Mouse (Mus musculus): ENCODE measurements around the gene Kremen2.

Gene Kremen2

DNA sequence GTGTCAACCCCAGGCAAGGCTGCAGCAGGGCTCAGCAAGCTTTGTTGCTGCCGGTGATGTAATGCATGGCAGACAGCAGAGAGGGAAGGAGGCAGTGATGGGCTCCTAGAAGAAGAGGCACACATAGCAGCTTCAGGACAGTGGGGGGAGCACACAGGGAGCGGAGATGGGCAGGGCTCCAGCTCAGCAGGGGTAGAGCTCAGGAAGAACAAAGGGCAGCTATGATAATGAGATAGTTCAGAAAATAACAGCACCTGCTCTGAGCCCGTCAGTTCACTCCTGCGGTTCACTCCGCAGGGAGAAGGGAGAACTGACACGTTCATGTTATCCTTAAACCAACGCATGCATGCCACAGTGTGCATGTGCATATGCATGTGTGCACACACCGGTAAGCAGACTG lies 13.2 kb upstream of the Kremen2 start:
- DNase-seq (ENCODE audit: low spot score), result no peak

DNA sequence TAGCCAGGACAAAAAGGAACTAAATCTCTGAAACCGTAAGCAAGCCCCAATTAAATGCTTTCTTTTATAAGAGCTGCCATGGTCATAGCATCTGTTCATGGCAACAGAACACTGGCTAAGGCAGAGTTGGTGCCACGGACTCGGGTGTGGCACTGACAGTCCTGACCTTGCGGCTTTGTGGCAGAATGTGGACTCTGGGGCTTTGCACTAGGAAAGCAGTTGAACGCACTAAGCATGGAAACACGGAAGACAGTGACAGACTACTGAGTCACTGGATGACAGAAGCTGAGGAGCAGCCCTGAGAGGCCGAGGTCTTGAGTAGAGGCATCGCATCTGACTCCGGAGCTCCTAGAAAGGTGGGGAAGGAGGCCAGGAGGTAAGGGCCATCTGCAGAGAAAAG lies 11.9 kb upstream of the Kremen2 start:
- DNase-seq (ENCODE audit: low spot score), result no peak

DNA sequence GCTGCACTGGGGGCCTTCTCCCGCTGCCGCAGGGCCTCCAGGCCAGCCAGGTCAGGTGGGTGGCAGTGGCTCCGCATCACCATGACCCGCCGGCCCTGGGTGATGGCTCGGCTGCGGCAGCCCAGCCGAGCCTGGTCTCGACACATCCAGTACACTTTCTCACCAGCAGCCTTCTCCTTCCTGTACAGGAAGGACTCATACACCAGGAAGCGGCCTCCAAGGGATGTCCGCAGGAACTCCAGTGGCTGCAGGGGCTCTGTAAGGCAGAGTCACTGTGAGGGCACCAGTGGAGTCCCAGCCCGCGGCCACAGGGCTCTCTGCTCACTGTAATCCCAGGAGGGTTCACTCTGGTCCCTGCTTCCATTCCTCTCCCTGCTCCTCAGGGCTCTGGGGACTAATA lies 10.1 kb upstream of the Kremen2 start:
- no peak for DNase-seq (ENCODE audit: low spot score)

DNA sequence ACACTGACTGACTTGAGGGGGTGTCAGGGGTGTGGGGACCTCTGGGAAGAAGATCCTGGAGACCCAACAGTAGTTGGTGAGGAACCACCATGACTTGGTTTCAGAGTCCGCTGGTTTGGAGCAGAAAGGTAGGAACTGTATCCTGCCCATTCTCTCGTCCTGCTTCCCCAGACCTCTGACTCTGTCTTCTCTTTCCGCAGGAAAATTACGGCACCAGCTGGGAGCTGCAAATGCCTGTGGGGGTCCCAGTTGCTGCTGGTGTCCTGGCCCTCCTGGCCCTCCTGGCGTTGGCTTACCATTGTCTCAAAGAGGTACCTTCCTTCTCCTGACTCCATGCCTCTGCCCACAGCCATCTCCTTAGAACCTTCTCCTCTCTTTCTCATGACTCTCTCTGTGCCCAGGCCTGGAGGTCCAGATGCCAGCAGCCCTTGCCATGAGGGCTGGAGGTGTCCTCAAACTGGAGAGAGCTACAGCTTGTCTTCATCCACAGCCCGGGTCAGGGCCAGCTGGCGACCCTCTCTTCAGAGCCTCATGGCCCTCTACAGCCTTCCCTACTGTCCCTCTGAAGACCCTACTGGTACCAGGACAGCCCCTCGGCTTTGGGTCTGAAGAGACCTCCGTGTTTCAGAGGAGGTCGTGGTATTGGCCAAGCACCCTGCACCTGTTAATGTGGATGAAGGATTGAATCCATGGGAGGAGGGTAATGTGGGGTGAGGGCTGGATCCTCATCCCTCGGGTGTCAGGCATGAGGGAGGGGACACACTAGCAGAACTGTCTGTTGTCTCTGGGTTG lies 4.0 kb upstream of the Kremen2 start:
- DNase-seq (ENCODE audit: low spot score), result no peak

DNA sequence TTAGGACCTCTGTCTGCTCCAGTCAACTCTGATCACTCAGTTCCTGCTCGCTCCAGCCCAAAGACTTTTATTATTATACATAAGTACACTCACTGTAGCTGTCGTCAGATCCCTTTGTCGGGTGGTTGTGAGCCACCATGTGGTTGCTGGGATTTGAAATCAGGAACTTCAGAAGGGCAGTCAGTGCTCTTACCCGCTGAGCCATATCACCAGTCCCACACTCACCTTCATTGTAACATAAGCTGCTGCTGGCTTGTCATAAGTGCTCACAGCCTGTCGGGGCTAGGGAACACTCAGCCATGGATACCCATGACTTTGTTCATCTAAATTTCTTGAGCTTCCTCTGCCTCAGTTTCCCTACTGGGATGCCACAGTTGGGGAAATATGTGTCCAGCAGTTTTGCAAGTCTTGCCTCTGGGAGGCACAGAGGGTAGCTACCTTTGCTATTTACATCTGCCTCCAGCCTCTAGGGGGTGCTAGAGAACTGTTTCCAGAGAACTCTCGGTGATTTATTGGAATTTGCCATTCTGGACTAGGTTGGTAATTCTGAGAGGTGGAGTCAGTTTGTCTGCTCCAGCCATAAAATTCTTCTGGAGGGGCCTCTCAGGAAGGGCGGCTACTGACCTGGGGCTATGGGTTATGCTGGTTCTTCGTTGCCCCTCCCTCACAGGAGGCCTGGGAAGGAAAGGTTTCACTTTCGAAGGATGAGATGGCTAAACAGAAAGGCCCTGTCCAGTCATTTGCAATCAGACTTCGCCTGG lies 3.2 kb upstream of the Kremen2 start:
- peak; percentile 74 for DNase-seq (ENCODE audit: low spot score)

DNA sequence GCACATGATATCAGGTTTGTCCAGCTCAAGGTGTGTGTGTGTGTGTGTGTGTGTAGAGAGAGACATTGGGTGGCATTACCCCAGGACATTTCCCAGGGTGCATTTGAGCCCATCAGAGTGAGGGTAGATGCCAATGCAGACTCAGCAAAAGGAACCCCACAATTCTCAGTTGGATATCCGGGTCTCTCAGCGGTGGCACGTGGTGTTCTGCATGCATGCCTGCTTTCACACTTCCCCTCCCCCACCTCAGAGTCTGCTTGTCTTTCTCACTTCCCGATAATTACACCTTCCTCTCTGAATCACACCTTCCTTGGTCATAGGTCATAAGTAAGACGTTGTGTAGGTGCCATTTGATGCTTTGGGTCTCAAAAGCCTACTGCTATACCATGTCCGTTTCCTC lies 2.4 kb upstream of the Kremen2 start:
- DNase-seq (ENCODE audit: low spot score), result no peak

DNA sequence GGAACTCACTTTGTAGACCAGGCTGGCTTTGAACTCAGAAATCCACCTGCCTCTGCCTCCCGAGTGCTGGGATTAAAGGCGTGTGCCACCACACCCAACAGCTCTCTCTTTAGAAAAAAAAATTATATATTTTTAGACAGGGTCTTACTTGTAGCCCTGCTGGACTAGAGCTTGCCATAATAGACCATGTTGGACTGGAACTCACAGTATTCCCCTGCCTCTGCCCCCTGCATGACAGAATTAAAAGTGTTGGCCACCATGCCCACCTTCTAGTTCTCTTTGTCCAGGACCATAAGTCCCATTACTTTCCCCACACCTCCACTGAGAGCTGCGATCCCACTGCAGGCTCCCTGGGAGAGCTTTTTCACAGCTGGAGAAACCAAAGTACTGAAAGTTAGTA lies 1.8 kb upstream of the Kremen2 start:
- no peak for DNase-seq (ENCODE audit: low spot score)

DNA sequence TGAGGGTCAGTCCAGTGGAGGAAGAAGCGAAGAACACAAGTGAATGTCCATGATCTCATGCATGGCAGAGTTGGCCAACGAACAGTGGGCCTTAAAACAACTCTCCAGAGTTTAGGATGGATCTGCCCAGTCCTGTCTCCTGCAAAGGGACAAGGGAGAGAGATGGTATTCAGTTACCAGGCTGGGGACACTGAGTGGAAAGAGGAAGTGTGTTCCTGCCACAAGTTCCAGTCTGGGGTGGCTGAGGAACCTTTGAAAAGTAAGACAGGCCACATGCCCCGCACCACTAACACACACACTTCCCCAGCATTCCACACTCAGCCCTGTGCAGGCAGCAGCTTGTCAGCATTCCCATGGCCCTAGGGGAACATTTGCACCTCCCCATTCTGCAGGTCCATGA lies 1.1 kb upstream of the Kremen2 start:
- DNase-seq (ENCODE audit: low spot score), result no peak

DNA sequence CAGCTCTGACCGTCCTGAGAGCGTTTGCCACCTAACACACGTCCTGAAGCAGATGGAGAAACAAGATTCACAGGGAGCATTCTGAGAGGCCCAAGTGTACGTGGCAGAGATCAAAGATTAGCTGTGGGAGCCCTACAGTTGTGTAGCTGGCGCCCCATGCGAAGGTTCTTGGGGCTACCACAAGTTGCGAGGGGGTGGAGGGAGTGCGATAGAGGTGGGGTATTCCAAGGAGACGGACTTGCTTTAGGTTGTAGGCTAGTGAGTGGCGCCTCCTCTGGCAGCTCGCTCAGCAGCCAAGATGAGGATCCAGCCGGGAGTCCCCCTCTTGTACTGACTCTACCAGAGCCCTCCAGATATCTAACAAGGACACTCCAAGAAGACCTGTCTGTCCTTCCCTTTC lies 678 bp upstream of the Kremen2 start:
- no peak for DNase-seq (ENCODE audit: low spot score)

DNA sequence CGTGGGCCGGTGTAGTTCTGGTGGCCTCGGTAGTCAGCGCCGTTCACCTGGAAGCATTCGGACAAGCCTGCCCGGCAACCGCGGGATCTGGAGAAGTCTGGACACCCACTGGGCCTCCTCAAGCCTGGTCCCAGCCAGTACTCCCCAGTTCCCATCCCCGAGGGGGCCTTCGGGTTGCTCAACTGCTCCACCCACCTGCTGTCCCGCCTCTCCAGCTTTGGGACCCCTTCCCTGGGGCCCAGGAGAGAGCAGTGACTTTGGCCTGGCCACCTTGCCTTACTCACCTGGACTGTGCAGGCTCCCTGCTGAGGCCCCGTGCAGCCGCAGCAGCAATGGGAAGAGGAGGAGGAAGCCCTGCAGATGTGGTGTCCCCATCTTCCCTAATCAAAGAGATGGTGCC lies 982 bp downstream of the Kremen2 start:
- DNase-seq (ENCODE audit: low spot score), result no peak

DNA sequence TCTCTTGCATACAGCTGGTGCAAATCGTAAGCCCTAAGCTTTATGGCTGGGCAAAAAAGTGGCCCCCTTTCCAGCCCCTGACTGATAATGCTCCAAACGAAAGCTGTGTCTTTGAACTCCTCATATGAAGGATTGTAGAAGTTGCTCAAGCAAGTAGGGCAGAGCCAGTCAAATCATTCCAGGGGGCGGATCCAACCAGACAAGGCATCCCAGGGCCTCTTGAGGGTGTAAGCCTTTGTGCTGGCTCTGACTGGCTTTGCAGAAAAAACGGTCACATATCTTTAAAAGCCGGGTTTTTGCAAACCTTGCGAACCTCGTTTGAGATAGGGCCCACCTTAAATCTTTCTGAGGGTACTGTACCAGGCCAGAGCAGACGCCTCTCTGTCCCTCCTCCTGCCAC lies 1.6 kb downstream of the Kremen2 start:
- no peak for DNase-seq (ENCODE audit: low spot score)

DNA sequence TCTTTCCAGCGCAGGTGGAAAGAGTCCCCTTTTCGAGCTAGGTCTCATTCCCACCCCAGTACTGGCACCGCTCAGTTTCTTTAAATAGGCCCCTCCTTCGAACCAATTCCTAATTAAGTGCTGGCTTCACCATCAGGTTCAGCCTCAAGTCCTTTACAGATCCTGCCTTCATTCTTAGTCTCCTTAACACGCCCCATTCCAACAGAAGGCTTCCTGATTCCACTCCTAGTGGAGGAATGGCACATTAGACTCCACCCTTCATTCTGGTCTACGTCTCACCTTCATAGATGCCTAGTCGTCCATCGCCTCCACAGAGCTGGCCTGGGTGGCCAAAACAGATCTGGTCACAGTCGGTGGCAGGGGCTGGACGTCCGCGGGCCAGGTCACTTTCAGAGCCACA lies 2.7 kb downstream of the Kremen2 start:
- no peak for DNase-seq (ENCODE audit: low spot score)

DNA sequence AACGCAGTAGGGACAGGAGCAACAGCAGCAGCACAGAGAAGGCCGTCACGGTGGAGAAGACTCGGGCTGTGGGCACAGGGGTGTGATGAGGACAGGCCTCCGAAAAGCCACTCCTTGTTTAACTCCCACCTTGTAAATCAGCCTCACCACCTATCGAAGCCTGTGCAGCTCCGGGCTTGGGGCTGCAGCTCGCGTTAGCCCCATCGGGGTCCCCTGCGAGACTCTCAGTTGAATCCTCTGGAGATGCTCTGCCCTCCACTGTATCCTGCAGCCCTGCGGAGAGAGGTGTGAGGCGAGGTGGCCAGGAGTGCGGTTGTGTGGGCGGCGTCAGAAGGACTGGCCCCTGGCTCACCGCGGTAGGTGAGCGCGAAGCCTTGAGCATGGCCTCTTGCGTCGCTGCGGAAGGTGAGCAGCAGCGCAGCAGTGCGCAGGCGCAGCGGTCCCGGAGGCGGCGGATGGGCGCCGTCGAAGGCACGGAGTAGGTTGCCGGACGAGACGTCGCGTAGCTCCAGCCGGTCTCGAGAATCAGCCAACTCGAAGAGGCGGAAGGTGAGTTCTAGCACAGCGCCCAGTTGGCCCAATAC lies 3.3 kb downstream of the Kremen2 start:
- DNase-seq (ENCODE audit: low spot score), result no peak

DNA sequence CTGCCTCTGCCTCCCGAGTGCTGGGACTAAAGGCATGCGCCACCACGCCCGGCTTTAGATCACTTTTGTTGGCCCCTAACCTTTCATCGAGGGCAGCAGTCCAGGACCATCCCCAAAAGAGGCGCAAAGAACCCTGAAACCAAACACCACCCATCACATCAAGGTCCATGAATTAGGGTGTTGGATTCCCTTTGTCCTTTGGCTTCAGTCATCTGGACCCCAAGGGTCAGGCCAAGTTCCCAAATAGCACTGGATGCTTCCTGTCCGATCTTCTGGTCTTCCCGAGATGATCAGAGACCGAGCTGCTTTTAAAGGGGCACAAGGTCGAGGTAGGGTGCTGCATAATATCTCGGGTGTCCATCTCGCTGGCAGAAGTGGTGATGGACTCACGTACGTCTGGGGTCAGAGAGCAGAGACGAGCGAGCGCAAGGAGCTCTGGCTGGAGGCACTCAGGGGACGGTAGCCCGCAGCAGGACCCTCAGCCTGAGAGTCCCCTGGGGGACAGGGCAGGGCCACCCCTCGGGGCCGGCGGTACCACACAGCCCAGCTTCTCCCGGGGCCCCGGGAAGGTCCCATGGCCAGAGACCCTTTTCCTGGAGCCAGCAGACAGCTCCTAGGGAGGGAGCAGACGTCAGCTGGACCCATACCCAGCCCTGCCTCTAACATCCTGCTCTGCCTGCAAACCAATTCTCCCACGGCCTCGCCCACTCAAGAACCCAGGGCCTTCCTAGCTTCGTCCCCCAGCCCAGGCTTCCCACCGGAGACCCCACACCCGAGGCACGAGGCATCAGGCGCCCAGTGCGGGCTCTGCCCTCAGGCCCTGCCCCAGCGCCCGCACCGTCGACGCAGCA lies 4.0 kb downstream of the Kremen2 start:
- no peak for DNase-seq (ENCODE audit: low spot score)

DNA sequence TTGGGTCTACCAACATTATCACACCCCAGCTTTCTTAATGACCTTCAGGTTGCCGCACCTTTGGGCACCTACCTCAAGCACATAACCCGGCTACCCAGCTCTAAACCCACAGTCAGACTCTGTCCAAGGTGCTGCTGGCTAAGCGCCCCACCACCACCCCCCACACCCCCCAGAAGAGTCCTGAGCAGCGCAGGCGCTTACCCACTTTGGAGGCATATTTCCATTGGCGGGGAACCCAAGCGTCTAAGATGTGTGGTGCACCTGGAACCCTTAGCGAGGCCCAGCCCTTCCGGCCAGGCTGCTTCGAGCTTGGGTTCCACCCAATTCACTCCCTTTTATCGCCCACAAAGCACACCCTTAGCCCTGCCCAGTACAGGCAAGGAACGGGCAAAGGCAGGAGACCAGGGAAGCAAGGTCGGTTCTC lies 5.0 kb downstream of the Kremen2 start, which contains the start of gene Paqr4:
TSS of gene Paqr4 (minus strand) at position 270 of the 424 bp plus-strand sequence.
- no peak for DNase-seq (ENCODE audit: low spot score)

DNA sequence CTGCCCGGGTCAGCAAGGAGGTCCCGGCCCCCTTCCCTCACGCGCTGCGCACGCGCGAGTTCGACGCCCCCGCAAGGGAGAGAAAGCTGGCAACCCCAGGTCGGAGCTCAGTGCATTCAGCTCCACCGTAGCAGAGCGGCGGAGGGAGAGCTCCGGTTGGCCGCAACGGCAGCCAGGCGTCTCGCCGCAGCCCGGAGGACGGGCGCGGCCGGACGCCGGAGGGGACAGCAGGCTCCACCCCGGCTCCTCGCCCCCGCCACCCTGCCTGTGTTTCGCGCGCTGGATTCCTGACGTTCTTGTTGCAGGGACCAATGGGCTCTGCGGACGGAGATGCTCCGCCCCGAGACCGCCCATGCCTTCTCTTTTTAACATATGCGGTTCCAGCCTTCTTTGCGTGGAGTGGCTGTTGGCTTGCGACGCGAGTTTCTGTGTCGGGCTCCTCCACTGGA lies 5.5 kb downstream of the Kremen2 start:
- DNase-seq (ENCODE audit: low spot score), result peak; percentile 93

DNA sequence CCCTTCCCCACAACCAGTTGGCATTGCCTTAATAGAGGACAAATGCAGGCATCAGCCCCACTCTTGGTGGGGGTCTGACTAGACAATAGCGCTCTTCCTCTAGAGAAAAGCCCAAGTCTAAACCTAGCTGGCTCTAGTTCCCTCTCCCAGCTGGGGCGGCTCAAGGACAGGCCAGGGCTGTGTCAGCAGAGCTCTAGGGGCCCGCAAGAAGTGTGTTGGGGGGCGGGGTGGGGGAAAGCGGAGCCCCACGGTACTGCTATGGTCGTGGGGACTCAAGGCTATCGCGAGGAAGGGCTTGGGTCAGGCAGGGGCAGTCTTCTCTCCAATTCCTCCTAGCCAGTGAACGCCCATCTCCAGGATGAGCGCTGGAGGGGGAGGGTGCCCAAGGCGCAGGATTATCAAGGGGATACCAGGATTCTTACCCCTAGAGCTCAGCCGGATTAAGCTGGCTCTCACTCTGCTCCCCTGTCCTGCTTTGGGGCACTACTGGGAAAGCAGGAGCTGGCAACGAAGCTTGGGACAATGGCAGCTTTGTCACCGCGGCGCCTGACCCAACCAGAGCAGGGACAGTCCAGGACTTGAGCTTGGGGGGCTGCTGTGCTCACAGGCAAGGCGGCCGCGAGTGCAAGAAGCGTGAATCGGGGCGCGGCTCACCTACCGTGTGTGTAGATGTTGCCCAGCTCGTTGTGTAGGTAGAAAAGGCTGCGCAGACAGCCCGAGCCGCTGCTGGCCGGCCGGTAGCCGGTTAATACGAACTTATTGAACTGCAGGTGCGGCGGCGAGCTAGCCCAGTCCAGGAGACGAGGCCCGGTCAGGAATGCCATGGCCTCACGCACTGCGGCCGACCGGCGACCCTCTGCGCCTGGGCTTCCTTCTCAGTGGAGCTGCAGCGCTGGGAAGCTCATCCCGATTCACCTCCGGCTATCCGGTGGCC lies 6.2 kb downstream of the Kremen2 start:
- DNase-seq (ENCODE audit: low spot score), result peak; percentile 60

DNA sequence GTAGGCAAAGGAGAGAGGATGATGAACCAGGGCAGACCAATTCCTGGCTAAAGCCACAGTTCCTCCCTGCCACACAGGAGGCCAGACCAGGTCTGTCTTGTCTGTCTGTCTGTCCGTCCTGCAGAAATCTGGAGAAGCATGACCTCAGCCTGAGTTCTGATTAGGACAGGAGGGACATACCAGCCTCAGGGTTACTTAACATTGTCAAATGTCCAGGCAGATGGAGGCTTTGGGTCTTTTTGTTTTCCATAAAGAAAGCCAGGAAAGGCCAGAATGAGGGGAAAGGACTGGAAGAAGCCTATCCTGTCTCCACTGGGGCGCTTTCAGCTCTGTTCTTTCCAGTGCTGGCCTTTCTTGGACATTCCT lies 6.8 kb downstream of the Kremen2 start:
- DNase-seq (ENCODE audit: low spot score), result no peak

DNA sequence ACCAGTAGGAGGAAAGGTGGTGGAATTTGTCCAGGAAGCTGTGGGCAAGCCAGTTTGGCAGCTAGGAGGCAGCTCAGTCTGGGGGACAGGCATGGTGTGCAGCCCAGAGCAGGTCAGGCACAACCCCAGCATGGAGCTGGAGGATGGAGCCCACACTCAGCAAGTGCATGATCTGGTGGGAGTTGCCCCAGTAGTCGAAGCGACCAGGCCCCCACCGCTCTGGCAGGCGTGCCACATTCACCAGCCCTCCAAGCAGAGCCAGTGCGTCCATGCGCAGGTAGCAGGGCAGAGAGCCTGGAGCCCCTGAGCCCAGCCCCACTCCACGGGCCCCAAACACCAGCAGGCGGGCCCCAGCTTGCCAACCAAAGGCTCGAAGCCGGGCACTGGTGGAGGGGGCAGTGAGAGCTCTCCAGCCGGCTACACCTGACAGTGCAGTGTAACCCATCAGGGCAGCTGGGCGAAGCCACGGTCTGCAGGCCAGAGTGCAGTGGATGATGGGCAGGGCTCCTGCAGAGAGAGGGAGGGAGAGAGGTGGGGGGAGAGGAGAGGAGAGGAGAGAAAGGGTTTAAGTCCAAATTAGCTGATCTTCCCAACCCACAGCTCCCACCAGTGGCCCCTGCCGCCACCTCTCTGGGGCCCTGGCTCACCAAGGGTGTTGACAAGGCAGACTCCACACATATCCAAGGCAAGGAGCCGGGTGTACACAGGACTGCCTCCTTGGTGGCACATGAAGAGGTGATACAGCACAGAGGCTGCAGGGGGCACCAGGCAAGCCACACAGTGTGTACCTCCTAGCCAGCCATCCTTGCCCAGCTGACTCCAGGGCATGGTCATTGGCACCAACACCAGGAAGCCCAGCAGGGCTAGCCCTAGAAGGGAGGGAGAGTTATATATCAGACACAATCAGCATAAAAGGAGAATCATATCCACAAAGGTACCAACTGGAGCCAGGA lies 7.9 kb downstream of the Kremen2 start:
- no peak for DNase-seq (ENCODE audit: low spot score)

DNA sequence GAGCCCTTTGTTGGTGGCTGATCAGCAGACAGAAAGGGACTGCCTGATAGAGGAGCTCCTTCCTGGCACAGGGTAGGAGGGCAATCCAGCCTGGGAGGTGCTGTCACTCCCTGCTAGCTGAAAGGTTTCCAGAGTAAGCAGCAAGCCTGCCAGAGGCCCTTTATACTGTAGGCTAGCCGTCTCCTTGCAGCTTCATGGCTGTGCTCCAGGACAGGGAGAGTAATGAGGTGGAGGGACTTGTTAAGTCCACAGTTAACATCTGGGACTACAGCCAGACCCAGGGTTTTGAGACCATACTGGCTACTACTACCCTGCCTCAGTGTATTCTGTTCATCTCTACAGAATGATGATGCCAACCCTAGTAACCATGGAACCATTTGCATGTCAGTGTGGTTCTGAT lies 11.3 kb downstream of the Kremen2 start:
- DNase-seq (ENCODE audit: low spot score), result no peak
